Mouse (Mus musculus) thymus, adult 2 months (tissue): Measurements from ENCODE around the gene Mesd. TPM values are rescaled to one million over a fixed set of nuclear protein-coding genes. Genes with fewer than 3 reads are reported as not detected.

Experiments
- DNase-seq: peaks from one replicate; pipeline ENCODE4 v3.0.0; 2021
- H3K27ac ChIP-seq: fragments of 200-500 bp; 2 replicates; pipeline ENCODE4 v1.5.1; 2012; ENCODE audit warnings: low read length, control low read depth; ENCODE audit not compliant: control insufficient read depth, insufficient read depth
- H3K27me3 ChIP-seq: fragments of 200-500 bp; 2 replicates; pipeline ENCODE4 v1.6.1; 2012; ENCODE audit warnings: mild to moderate bottlenecking, low read length, moderate library complexity, mixed read lengths; ENCODE audit not compliant: control insufficient read depth, insufficient read depth
- H3K36me3 ChIP-seq: fragments of 200-500 bp; 2 replicates; pipeline ENCODE4 v1.6.1; 2012; ENCODE audit warnings: mild to moderate bottlenecking, low read length, moderate library complexity; ENCODE audit not compliant: control insufficient read depth, insufficient read depth
- H3K4me1 ChIP-seq: fragments of 200-500 bp; replicated peaks from 2 replicates; pipeline ENCODE4 v1.6.1; 2012; ENCODE audit warnings: low read length; ENCODE audit not compliant: control insufficient read depth, insufficient read depth
- H3K4me3 ChIP-seq: fragments of 200-500 bp; 2 replicates; pipeline ENCODE4 v1.5.1; 2012; ENCODE audit warnings: mild to moderate bottlenecking, low read length, control low read depth, moderate library complexity; ENCODE audit not compliant: control insufficient read depth, insufficient read depth
- CTCF ChIP-seq: fragments of 200-500 bp; IDR thresholded peaks from 2 replicates; pipeline ENCODE4 v1.5.1; 2012; ENCODE audit warnings: mild to moderate bottlenecking, control low read depth, low read length, moderate library complexity, borderline replicate concordance; ENCODE audit not compliant: control insufficient read depth, poor library complexity, insufficient read depth; ENCODE audit errors: extremely low read depth
- POLR2A ChIP-seq: fragments of 200-500 bp; IDR thresholded peaks from 2 replicates; pipeline ENCODE4 v1.6.1; 2012; ENCODE audit warnings: mild to moderate bottlenecking, low read length, control low read depth, moderate library complexity; ENCODE audit not compliant: control insufficient read depth, poor library complexity, insufficient read depth; ENCODE audit errors: extremely low read depth
- WGBS: fragments of 180-500 bp; shearing (Covaris S2); methylation state at CpG from one replicate; pipeline ENCODE4 v1.1.7; 2018; 5-methylcytosine and 5-hydroxymethylcytosine counted together
- polyA plus RNA-seq: library from polyadenylated mRNA; depleted of rRNA; stranded (reverse); fragments of >200 nt; gene quantifications from 2 replicates; pipeline ENCODE4 v1.2.3, GENCODE M21; 2012

Gene Mesd
- polyA plus RNA-seq, 1 experiment = 14.2 TPM

- Histone ChIP-seq H3K4me3 (no peak overlapping the region), H3K27me3 (no peaks in the 10 kb centered on the region), H3K27ac (no peak overlapping the region), H3K4me1 (0 out of 2 replicates have a peak, but pooled peaks cover 3% of the 10 kb centered on the region), H3K36me3 (no peaks in the 10 kb centered on the region)
- TF ChIP-seq CTCF (no peak), POLR2A (no peak)
- DNase-seq = no peak
- 93% methylated on average over 3 of the region's 3 CpGs for WGBS
Measured at GRCm38 (mm10) chr7:83877088-83877487, 7.2 kb upstream of the Mesd start.

- Histone ChIP-seq H3K36me3 (no peaks in the 10 kb centered on the region), H3K4me3 (no peak overlapping the region), H3K27ac (no peak overlapping the region), H3K27me3 (no peaks in the 10 kb centered on the region), H3K4me1 (peaks cover 14% of the 10 kb centered on the region)
- TF ChIP-seq CTCF (no peak), POLR2A (no peak)
- DNase-seq = no peak
- WGBS = 22% methylated on average over 5 of the region's 5 CpGs
Measured at GRCm38 (mm10) chr7:83878676-83879448, 5.4 kb upstream of the Mesd start.

DNA sequence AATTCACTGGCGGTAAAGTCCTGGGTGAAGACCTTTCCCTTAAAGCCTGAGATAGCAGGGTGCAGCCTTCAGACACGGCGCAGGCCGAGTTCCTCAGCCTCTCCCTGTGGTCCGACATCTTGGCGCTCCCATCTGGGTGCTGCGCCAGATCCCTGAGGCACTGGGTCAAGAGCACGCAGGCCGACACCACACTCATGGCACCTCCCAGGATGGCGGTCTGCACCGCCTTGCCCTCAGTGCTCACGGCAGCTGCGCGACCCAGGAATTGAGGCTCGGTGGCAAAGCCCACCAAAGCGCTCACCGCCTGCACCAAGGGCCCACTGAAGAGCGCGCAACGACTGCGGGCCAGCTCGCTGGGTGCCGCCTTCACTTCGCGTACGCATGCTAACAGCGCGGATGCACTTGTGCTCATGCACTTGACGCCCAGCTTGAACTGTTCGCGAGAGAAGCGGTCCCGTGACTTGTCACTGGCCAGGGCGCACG, 2.1 kb upstream of the Mesd start:
- no peak overlapping the region for H3K27ac ChIP-seq
- TF ChIP-seq POLR2A = no peak
- no peak for TF ChIP-seq CTCF
- 98% methylated on average over 35 of the region's 35 CpGs for WGBS
- H3K27me3 ChIP-seq = no peaks in the 10 kb centered on the region
- H3K4me1 ChIP-seq = peaks cover 18% of the 10 kb centered on the region
- no peaks in the 10 kb centered on the region for H3K36me3 ChIP-seq
- peak; percentile 4 for DNase-seq
- H3K4me3 ChIP-seq = no peak overlapping the region

GRCm38 (mm10) chr7:83882633-83883275, 1.5 kb upstream of the Mesd start:
- TF ChIP-seq POLR2A = no peak
- TF ChIP-seq CTCF = no peak
- Histone ChIP-seq H3K4me3 (peak overlapping the region; percentile 72), H3K36me3 (no peaks in the 10 kb centered on the region), H3K27me3 (no peaks in the 10 kb centered on the region), H3K27ac (no peak overlapping the region), H3K4me1 (peaks cover 18% of the 10 kb centered on the region)
- no peak for DNase-seq
- WGBS = 42% methylated on average over 56 of the region's 56 CpGs

GRCm38 (mm10) chr7:83883276-83884020, 818 bp upstream of the Mesd start:
- Histone ChIP-seq H3K4me3 (peak overlapping the region; percentile 72), H3K4me1 (peaks cover 17% of the 10 kb centered on the region), H3K27ac (no peak overlapping the region), H3K36me3 (no peaks in the 10 kb centered on the region), H3K27me3 (no peaks in the 10 kb centered on the region)
- under 1% methylated on average over 91 of the region's 91 CpGs for whole genome bisulfite sequencing
- TF ChIP-seq CTCF (no peak), POLR2A (no peak)
- peak; percentile 41 for DNase-seq

- TF ChIP-seq CTCF = no peak
- TF ChIP-seq POLR2A = no peak
- Histone ChIP-seq H3K27me3 (no peaks in the 10 kb centered on the region), H3K4me3 (peak overlapping the region; percentile 72), H3K36me3 (no peaks in the 10 kb centered on the region), H3K27ac (peak overlapping the region; percentile 39; the same call in 1 of the 2 replicates), H3K4me1 (peaks cover 15% of the 10 kb centered on the region)
- no peak for DNase-seq
- WGBS = 75% methylated on average over 6 of the region's 6 CpGs
Measured at GRCm38 (mm10) chr7:83884921-83885532, 761 bp downstream of the Mesd start.
